Mouse (Mus musculus): ENCODE data around the gene Tcp11.

DNA sequence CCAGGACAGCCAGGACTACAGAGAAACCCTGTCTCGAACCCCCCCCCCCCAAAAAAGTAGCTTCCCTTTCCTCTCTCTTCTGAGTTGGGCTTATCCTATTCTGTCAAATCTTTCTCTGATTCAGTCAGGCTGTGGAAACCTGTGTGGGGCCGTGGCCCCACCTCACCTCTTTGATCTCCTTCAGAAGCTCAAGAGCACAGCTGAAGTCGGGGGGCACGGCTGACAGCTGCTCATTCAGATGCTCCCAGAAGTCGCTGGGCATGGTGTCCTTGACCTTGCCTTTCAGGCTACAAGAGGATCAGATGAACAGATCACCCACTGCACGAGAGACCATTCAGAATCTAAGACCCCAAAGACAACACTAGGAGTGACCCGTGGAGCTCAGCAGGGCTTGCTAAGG is 6.0 kb downstream of the Tcp11 start:
- TF ChIP-seq CTCF (IDR thresholded peaks at IDR 0.05; ENCODE audit: control insufficient read depth, insufficient read depth, insufficient replicate concordance, low read depth, low read length): no peak
- no peak for TF ChIP-seq POLR2A (IDR thresholded peaks at IDR 0.05; ENCODE audit: control insufficient read depth, low read depth, low read length)

Measured in testis, adult 2 months (tissue).